Mouse (Mus musculus): Measurements from ENCODE around the gene Cpz.

- no peak for TF ChIP-seq CTCF (IDR thresholded peaks at IDR 0.05; ENCODE audit: borderline replicate concordance, control insufficient read depth, extremely low read depth, insufficient read depth, low read length, poor library complexity)
- TF ChIP-seq POLR2A (IDR thresholded peaks at IDR 0.05; ENCODE audit: control insufficient read depth, extremely low read depth, insufficient read depth, low read length, poor library complexity): no peak
Observed at GRCm38 (mm10) chr5:35497344-35497743, 28.2 kb downstream of the Cpz start.
